Mouse (Mus musculus) CD8-positive naive resting alpha-beta T cell, adult 57 days (primary cell): ENCODE data around the gene Rnf26. TPM values are rescaled to one million over a fixed set of nuclear protein-coding genes. Genes with fewer than 3 reads are reported as not detected.

Experiments
- total RNA-seq: library from RNA; stranded (reverse); gene quantifications from one replicate; pipeline ENCODE4 v1.2.4, GENCODE M21; 2023

Gene Rnf26
- 20.6 TPM for total RNA-seq

GRCm38 (mm10) chr9:44113105-44113789, at the start of gene Rnf26, which contains the start of gene Gm49380:
TSS of gene Rnf26 (minus strand) at chr9:44113517.
TSS of gene Gm49380 (minus strand) at chr9:44113500.

GRCm38 (mm10) chr9:44134101-44134850, 21.0 kb upstream of the Rnf26 start, which contains the start of gene Mcam:
TSS of gene Mcam (plus strand) at chr9:44134469.

GRCm38 (mm10) chr9:44107110-44107509, 6.2 kb downstream of the Rnf26 start, which contains the start of gene C1qtnf5:
TSS of gene C1qtnf5 (plus strand) at chr9:44107245.

GRCm38 (mm10) chr9:44101490-44101889, 11.8 kb downstream of the Rnf26 start, which contains the start of gene Mfrp:
TSS of gene Mfrp (plus strand) at chr9:44101729.

GRCm38 (mm10) chr9:44066785-44067225, 46.5 kb downstream of the Rnf26 start, which contains the start of gene Usp2:
TSS of gene Usp2 (plus strand) at chr9:44067021.

Other genes starting within 250 kb of the Rnf26 start
- gene Thy1, start 70.1 kb downstream of the Rnf26 start, total RNA-seq, result 993 TPM
- 41.6 TPM for gene Usp2, start 46.5 kb downstream of the Rnf26 start, total RNA-seq
- gene Mfrp, start 11.8 kb downstream of the Rnf26 start, total RNA-seq, result 0.34 TPM
- not detected for gene C1qtnf5, start 6.3 kb downstream of the Rnf26 start, total RNA-seq
- gene Gm49380, start within 50 bp of the Rnf26 start, total RNA-seq, result 0.21 TPM
- 1.5 TPM for gene Mcam, start 21.0 kb upstream of the Rnf26 start, total RNA-seq
- gene Cbl, start 120.5 kb upstream of the Rnf26 start, total RNA-seq, result 154 TPM
- gene Ccdc153, start 127.2 kb upstream of the Rnf26 start, total RNA-seq, result not detected
- not detected for gene Pdzd3, start 138.0 kb upstream of the Rnf26 start, total RNA-seq
- gene Nlrx1, start 155.1 kb upstream of the Rnf26 start, total RNA-seq, result 5.8 TPM
- gene Abcg4, start 175.1 kb upstream of the Rnf26 start, total RNA-seq, result 0.24 TPM
- gene Hinfp, start 192.2 kb upstream of the Rnf26 start, total RNA-seq, result 55.6 TPM
- 22.2 TPM for gene C2cd2l, start 206.8 kb upstream of the Rnf26 start, total RNA-seq
- 8.9 TPM for gene Dpagt1, start 212.5 kb upstream of the Rnf26 start, total RNA-seq
- 36.3 TPM for gene H2afx, start 221.2 kb upstream of the Rnf26 start, total RNA-seq
- gene Hmbs, start 230.7 kb upstream of the Rnf26 start, total RNA-seq, result 13.8 TPM
- gene Vps11, start 248.2 kb upstream of the Rnf26 start, total RNA-seq, result 53.0 TPM